Mouse (Mus musculus) E14TG2a.4 (cell line): ENCODE data around the gene Apela.

Source experiments
- CTCF ChIP-seq: conservative IDR thresholded peaks from 2 replicates; pipeline ENCODE4 v1.5.1; 2014; ENCODE audit warnings: low read length
- NANOG ChIP-seq: IDR thresholded peaks from 2 replicates; pipeline ENCODE4 v1.6.1; 2014; ENCODE audit warnings: borderline replicate concordance, low read length, mixed read lengths
- POU5F1 ChIP-seq: IDR thresholded peaks from 2 replicates; pipeline ENCODE4 v1.6.1; 2014; ENCODE audit warnings: low read length, borderline replicate concordance

DNA sequence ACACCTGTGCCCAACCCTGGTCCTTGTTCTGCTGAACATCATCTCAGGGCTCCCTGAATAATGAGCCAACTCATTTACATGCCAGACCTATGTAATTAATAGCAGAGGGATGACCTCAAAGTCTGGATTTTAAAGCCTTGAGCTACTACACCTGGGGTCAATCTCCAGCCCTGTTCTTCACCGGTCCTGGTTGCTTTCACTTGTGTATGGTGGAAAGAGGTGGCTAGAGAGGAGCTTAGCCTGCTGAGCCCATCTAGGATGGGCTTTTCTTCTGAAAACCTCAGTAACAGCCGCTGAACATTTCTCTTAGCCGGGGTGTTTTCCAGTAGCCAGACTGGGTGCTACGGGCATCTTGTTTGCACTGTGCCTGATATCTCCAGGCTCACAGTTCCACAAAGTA is 49.4 kb downstream of the Apela start, which contains the start of gene Trim75:
- no peak for TF ChIP-seq CTCF
- no peak for TF ChIP-seq POU5F1
- TF ChIP-seq NANOG, result no peak
